Mouse (Mus musculus) megakaryocyte, embryonic 14.5 days (primary cell): ENCODE results near the gene Gm266. TPM values are rescaled to one million over a fixed set of nuclear protein-coding genes. Genes with fewer than 3 reads are reported as not detected.

Source experiments
- H3K27me3 ChIP-seq: replicated peaks from 2 replicates; pipeline ENCODE3; 2012; ENCODE audit warnings: inconsistent platforms
- H3K36me3 ChIP-seq: replicated peaks from 2 replicates; pipeline ENCODE3; 2012; ENCODE audit warnings: low read length, inconsistent platforms, mixed read lengths
- H3K4me1 ChIP-seq: 2 replicates; pipeline ENCODE4 v1.6.1; 2012; ENCODE audit warnings: inconsistent platforms
- H3K4me3 ChIP-seq: replicated peaks from 2 replicates; pipeline ENCODE3; 2012; ENCODE audit warnings: moderate library complexity, mild to moderate bottlenecking, inconsistent platforms
- H3K9me3 ChIP-seq: 2 replicates; pipeline ENCODE4 v1.6.1; 2012; ENCODE audit warnings: inconsistent platforms
- FLI1 ChIP-seq: IDR thresholded peaks from 2 replicates; pipeline ENCODE4 v1.6.1; 2012; ENCODE audit warnings: low read length, inconsistent platforms, mixed read lengths
- GATA1 ChIP-seq: IDR thresholded peaks from 3 replicates; pipeline ENCODE4 v1.6.1; 2012; ENCODE audit warnings: mixed read lengths, low read length, inconsistent platforms, borderline replicate concordance
- polyA plus RNA-seq: library from polyadenylated mRNA; stranded (reverse); fragments of >175 nt; gene quantifications from 2 replicates; pipeline ENCODE4 v1.2.3, GENCODE M21; 2012; ENCODE audit warnings: low replicate concordance; ENCODE audit not compliant: insufficient read depth

Gene Gm266
- polyA plus RNA-seq, 1 experiment: 0.22 TPM

DNA sequence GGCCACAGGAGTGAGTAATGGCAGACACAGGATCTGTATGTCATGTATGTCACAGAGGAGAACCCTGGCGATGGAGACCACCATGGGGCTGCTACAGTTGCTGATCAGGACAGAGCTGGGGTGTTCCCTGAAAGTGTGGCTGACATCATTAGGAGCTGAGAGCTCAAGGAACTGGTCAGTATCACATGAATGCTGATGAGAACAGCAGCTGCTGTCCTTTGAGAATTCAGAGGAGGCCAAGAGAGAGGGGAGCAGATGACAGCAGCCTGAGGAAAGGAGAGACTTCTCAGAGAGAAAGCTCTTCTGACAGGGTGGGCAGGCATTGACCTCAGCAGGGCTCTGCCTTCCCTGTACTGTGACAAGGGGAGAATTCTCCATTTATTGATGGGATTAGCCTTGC is 27.9 kb downstream of the Gm266 start:
- Histone ChIP-seq H3K9me3 (no peaks in the 10 kb centered on the region), H3K4me3 (no peak overlapping the region), H3K36me3 (peaks cover 22% of the 10 kb centered on the region), H3K4me1 (peaks cover 82% of the 10 kb centered on the region), H3K27me3 (peaks cover 66% of the 10 kb centered on the region)
- TF ChIP-seq GATA1: no peak
- no peak for TF ChIP-seq FLI1

- H3K36me3 ChIP-seq: peaks cover 41% of the 10 kb centered on the region
Measured at GRCm38 (mm10) chr12:111455860-111456259, 29.8 kb downstream of the Gm266 start.

GRCm38 (mm10) chr12:111455311-111455846 is 30.2 kb downstream of the Gm266 start:
- H3K9me3 ChIP-seq: no peaks in the 10 kb centered on the region
- TF ChIP-seq FLI1: no peak
- TF ChIP-seq GATA1: no peak
- peaks cover 79% of the 10 kb centered on the region for H3K27me3 ChIP-seq
- H3K36me3 ChIP-seq: peaks cover 46% of the 10 kb centered on the region
- H3K4me1 ChIP-seq: peaks cover 60% of the 10 kb centered on the region
- H3K4me3 ChIP-seq: no peak overlapping the region

More at GRCm38 (mm10) chr12:111455860-111456259, 29.8 kb downstream of the Gm266 start:
- TF ChIP-seq FLI1 (no peak), GATA1 (no peak)
- Histone ChIP-seq H3K4me3 (no peak overlapping the region), H3K9me3 (no peaks in the 10 kb centered on the region), H3K4me1 (peaks cover 63% of the 10 kb centered on the region), H3K27me3 (peaks cover 77% of the 10 kb centered on the region)

- H3K4me1 ChIP-seq: peaks cover 60% of the 10 kb centered on the region
- H3K4me3 ChIP-seq: no peak overlapping the region
- peaks cover 53% of the 10 kb centered on the region for H3K36me3 ChIP-seq
- no peak for TF ChIP-seq GATA1
- no peak for TF ChIP-seq FLI1
- H3K9me3 ChIP-seq: no peaks in the 10 kb centered on the region
- peaks cover 82% of the 10 kb centered on the region for H3K27me3 ChIP-seq
Measured at GRCm38 (mm10) chr12:111454543-111455280, 30.9 kb downstream of the Gm266 start.

- Histone ChIP-seq H3K27me3 (peaks cover 83% of the 10 kb centered on the region), H3K9me3 (no peaks in the 10 kb centered on the region), H3K4me3 (no peak overlapping the region), H3K4me1 (peaks cover 60% of the 10 kb centered on the region), H3K36me3 (peaks cover 60% of the 10 kb centered on the region)
- no peak for TF ChIP-seq FLI1
- TF ChIP-seq GATA1: no peak
Measured at GRCm38 (mm10) chr12:111454021-111454420, 31.6 kb downstream of the Gm266 start.

GRCm38 (mm10) chr12:111451561-111451960 is 34.1 kb downstream of the Gm266 start:
- H3K4me3 ChIP-seq: no peak overlapping the region
- H3K27me3 ChIP-seq: peaks cover 75% of the 10 kb centered on the region
- peaks cover 62% of the 10 kb centered on the region for H3K4me1 ChIP-seq
- no peaks in the 10 kb centered on the region for H3K9me3 ChIP-seq
- no peak for TF ChIP-seq GATA1
- no peak for TF ChIP-seq FLI1
- H3K36me3 ChIP-seq: peaks cover 84% of the 10 kb centered on the region

- Histone ChIP-seq H3K36me3 (peaks cover 96% of the 10 kb centered on the region), H3K4me3 (no peak overlapping the region), H3K27me3 (peaks cover 72% of the 10 kb centered on the region), H3K4me1 (peaks cover 62% of the 10 kb centered on the region), H3K9me3 (no peaks in the 10 kb centered on the region)
- TF ChIP-seq GATA1: no peak
- no peak for TF ChIP-seq FLI1
Measured at GRCm38 (mm10) chr12:111450359-111450758, 35.3 kb downstream of the Gm266 start.

DNA sequence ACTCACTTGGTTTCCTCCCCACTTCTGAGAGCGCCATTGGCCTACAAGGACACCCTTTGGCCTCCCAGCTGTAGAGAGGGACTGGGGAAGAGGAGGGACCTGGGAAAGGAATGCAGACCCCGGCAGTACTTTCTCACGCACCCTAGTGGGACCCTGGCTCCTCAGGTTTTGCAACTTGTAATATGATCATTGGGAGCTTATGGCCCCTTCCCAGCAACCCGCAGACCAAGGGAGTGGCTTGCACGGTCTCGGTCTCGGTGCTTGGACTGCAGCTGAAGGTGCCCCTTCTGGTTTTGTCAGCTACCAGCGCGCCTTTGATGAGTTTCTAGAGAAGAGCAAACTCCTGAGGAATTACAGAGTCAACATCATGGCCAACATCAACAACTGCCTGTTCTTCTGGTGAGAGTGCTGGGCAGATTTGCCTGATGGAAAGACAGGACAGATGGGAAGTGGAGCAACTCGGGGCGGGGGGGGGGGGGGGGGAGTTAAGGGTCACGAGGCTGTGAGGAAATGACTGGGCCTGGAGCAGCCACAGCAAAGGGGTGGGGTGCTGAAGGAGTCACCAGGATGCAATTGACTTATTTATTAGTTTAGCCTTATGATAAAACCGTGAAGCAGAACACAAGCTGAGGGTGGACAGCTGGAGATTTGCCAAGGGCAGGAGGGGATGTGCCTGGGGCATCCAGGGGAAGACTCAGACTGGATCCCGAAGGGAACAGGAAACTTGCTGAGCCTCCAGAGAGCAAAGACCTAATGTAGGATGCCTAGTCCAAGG is 36.5 kb downstream of the Gm266 start:
- H3K9me3 ChIP-seq: no peaks in the 10 kb centered on the region
- no peak for TF ChIP-seq FLI1
- TF ChIP-seq GATA1: no peak
- peaks cover 68% of the 10 kb centered on the region for H3K27me3 ChIP-seq
- H3K4me3 ChIP-seq: no peak overlapping the region
- peaks cover 70% of the 10 kb centered on the region for H3K4me1 ChIP-seq
- H3K36me3 ChIP-seq: peaks cover 98% of the 10 kb centered on the region

- H3K27me3 ChIP-seq: peaks cover 59% of the 10 kb centered on the region
- H3K4me1 ChIP-seq: peaks cover 78% of the 10 kb centered on the region
- peak overlapping the region; percentile 21 for H3K4me3 ChIP-seq
- peaks cover 88% of the 10 kb centered on the region for H3K36me3 ChIP-seq
- no peaks in the 10 kb centered on the region for H3K9me3 ChIP-seq
- TF ChIP-seq GATA1: no peak
- TF ChIP-seq FLI1: no peak
Measured at GRCm38 (mm10) chr12:111447898-111448760, 37.5 kb downstream of the Gm266 start.
